8 mouse cellular contexts compared by ENCODE assay signal in the genomic region with DNA sequence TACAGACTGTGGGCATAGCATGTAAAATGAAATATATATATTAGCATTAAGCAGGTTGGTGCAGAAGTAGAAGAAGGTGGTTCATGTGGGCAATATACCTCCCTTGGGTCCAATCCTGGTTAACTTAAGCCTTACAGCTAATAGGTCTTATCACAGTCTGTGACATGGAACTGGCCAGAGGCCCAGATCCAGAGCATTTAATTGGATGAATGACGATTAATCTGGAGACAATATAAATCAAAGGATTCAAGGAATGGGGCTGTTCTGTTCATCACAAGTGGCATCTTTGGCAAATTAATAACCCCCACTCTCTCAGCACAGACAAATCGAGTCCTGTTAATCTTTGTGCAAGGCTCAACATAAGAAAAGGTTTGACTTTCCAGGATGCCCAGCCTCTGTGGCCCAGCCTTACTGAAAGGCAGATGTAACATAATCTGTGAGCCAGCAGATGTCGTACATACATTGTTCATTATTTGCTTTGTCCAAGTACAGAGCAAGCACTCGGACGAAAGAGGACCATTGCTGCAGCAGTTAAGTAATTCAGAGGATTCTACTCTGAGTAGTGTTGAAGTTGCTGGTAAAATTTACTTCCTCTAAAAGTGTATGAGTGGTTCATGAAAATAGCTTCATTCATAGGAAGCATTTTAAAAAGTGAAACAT.
DNase-seq lines count a peak whose midpoint lies in the region; ATAC-seq lines count a peak whose summit lies in the region.

No protein-coding gene starts in this region.

- ATAC-seq in CD4-positive, CD25-positive, alpha-beta regulatory T cell, adult 4 months: no peak

- peak; percentile 4 for DNase-seq in layer of hippocampus, adult 11-12 months (ENCODE audit: low spot score)
- no peak for DNase-seq in layer of hippocampus, adult 8-10 months (ENCODE audit: low spot score in 2 of 2)
- DNase-seq in adipocyte (ENCODE audit: low spot score): peak; percentile 80
- DNase-seq in embryo, embryonic 11 days: peak; percentile 52
- DNase-seq in kidney, postnatal 36 days: peak; percentile 13 to 22
- peak; percentile 2 for DNase-seq in right cerebral cortex, postnatal 4 days
- DNase-seq in urinary bladder, adult 2 months (ENCODE audit: low spot score): no peak

Comparison
In these comparisons a context has a peak if more than half of its experiments do, and no peak if none do; other contexts are left out.
1. DNase-seq: peak in layer of hippocampus, adult 11-12 months (single experiment), adipocyte (single experiment), embryo, embryonic 11 days (single experiment), kidney, postnatal 36 days (2 of 2) and right cerebral cortex, postnatal 4 days (single experiment); none in layer of hippocampus, adult 8-10 months (0 of 2) and urinary bladder, adult 2 months (single experiment).